Mouse (Mus musculus): ENCODE data around the gene 1810024B03Rik.

DNA sequence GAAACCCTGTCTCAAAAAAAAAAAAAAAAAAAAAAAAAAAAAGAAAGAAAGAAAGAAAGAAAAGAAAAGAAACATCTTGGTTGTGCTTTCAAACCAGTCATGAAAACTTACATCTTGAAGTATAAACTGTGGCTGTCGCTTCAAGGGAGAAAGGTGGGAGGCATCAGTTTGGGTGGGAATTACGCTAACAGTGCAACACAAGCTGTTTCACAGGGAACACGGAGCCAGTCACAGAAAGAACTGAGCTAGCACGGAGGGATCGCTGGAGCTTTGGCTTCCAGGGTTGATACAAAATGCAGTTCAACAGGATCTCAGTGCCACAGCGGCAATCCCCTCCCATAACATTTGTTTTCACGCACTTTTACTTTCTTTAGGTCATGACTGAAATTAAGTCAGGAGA, 68.1 kb downstream of the 1810024B03Rik start:
- TF ChIP-seq CEBPB (IDR thresholded peaks at IDR 0.05; ENCODE audit: insufficient read depth, poor library complexity, severe bottlenecking): no peak
- no peak for TF ChIP-seq TCF3 (IDR thresholded peaks at IDR 0.05; ENCODE audit: insufficient read length, low read depth)
- TF ChIP-seq POLR2A (IDR thresholded peaks at IDR 0.05; ENCODE audit: insufficient read length, low read depth): no peak
- TF ChIP-seq E2F4 (IDR thresholded peaks at IDR 0.05; ENCODE audit: insufficient read depth): no peak
- TF ChIP-seq POLR2AphosphoS2 (IDR thresholded peaks at IDR 0.05; ENCODE audit: insufficient read length, low read depth): no peak
- no peak for TF ChIP-seq MAX (IDR thresholded peaks at IDR 0.05; ENCODE audit: low read depth)
- no peak for TF ChIP-seq TCF12 (IDR thresholded peaks at IDR 0.05; ENCODE audit: insufficient read depth, poor library complexity, severe bottlenecking)
- TF ChIP-seq MYOG (IDR thresholded peaks at IDR 0.05; ENCODE audit: control insufficient read depth in 1 of 3, insufficient read depth in 1 of 3, insufficient read length in 2 of 3, low read depth in 2 of 3): no peak
- TF ChIP-seq USF1 (IDR thresholded peaks at IDR 0.05; ENCODE audit: low read depth): no peak
- no peak for TF ChIP-seq SRF (IDR thresholded peaks at IDR 0.05; ENCODE audit: control insufficient read depth, insufficient read length, low read depth)
- no peak for TF ChIP-seq MYOD1 (IDR thresholded peaks at IDR 0.05; ENCODE audit: control insufficient read depth in 1 of 3, insufficient read length in 2 of 3, low read depth in 2 of 3)
